8 mouse cellular contexts compared by ENCODE assay signal in the genomic region with DNA sequence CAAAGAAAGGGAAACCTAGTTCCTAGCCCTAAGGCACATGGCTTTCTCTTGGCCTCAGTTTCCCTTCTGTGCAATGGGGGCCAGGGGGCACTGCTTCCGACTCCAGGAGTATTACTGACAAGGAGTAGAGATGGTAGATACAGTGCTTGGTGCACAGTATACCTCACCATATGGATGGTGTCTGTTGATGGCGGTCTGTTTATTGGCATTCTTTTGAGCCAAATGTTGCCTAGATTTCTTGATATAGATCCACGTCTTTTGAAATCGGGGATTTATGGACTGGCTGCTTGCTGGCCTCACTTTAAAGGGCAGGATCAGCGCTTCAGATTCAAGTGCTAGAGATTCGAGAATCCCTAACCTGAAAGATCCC. TPM values are rescaled to one million over a fixed set of nuclear protein-coding genes. Genes with fewer than 3 reads are reported as not detected.
DNase-seq lines count a peak whose midpoint lies in the region; ATAC-seq and TF ChIP-seq lines count a peak whose summit lies in the region.

No protein-coding gene starts in this region.

- H3K4me3 ChIP-seq in neural tube, embryonic 11.5 days (ENCODE audit: low read depth, low read length) = no peak overlapping the region
- H3K4me3 ChIP-seq in liver, embryonic 14.5 days (ENCODE audit: insufficient read depth in 1 of 2, low read depth in 2 of 2, low read length in 2 of 2) = no peak overlapping the region

- peak; percentile 54 for DNase-seq in cerebellum, adult 9-10 months
- DNase-seq in cerebellum, adult 8-10 months = no peak
- DNase-seq in neural tube, embryonic 11.5 days (ENCODE audit: low spot score) = no peak
- DNase-seq in neural tube, embryonic 10.5 days (ENCODE audit: extremely low spot score, low spot score) = no peak
- no peak for DNase-seq in liver, embryonic 14.5 days (ENCODE audit: low read depth in 3 of 3, low spot score in 3 of 3)
- no peak for DNase-seq in B cell, adult 2 months
- DNase-seq in right cerebral cortex, postnatal 14 days = no peak
- no peak for DNase-seq in kidney, postnatal 4 days

- H3K9me3 ChIP-seq in neural tube, embryonic 11.5 days (ENCODE audit: control insufficient read depth, low read length) = no peaks in the 10 kb centered on the region
- no peaks in the 10 kb centered on the region for H3K9me3 ChIP-seq in liver, embryonic 14.5 days (ENCODE audit: control insufficient read depth, low read length)

- no peak for TF ChIP-seq EP300 in liver, embryonic 14.5 days (IDR thresholded peaks at IDR 0.05; ENCODE audit: low read depth)

- H3K27me3 ChIP-seq in neural tube, embryonic 11.5 days (ENCODE audit: control insufficient read depth, insufficient read depth, low read length) = peaks cover 14% of the 10 kb centered on the region
- H3K27me3 ChIP-seq in liver, embryonic 14.5 days (ENCODE audit: control insufficient read depth, insufficient read depth, low read length) = peaks cover 22% of the 10 kb centered on the region

- no peak overlapping the region for H3K9ac ChIP-seq in neural tube, embryonic 11.5 days (ENCODE audit: low read length)
- H3K9ac ChIP-seq in liver, embryonic 14.5 days (replicated peaks) = no peak overlapping the region

- peak; percentile 33; the same call in 1 of the 2 replicates for ATAC-seq in neural tube, embryonic 11.5 days (ENCODE audit: insufficient read depth, low FRiP score, low TSS enrichment)
- ATAC-seq in liver, embryonic 14.5 days (ENCODE audit: insufficient read depth) = no peak

- WGBS in neural tube, embryonic 11.5 days = 54% methylated on average over 6 of the region's 6 CpGs
- 60% methylated on average over 6 of the region's 6 CpGs for WGBS in liver, embryonic 14.5 days (ENCODE audit: insufficient replicate concordance)

- peak overlapping the region; percentile 30 for H3K4me2 ChIP-seq in neural tube, embryonic 11.5 days (ENCODE audit: low read depth)
- H3K4me2 ChIP-seq in liver, embryonic 14.5 days (ENCODE audit: low read depth) = peak overlapping the region; percentile 41; the same call in 1 of the 2 replicates

- peaks cover 63% of the 10 kb centered on the region for H3K4me1 ChIP-seq in neural tube, embryonic 11.5 days (ENCODE audit: control insufficient read depth, insufficient read depth, low read length)
- 0 out of 4 replicates have a peak, but pooled peaks cover 0 to 2% of the 10 kb centered on the region in 2 experiments for H3K4me1 ChIP-seq in liver, embryonic 14.5 days (replicated peaks; ENCODE audit: control insufficient read depth in 2 of 2, insufficient read depth in 2 of 2, low read length in 1 of 2)

- peak overlapping the region; percentile 82 for H3K27ac ChIP-seq in neural tube, embryonic 11.5 days (ENCODE audit: low read depth, low read length)
- no peak overlapping the region for H3K27ac ChIP-seq in liver, embryonic 14.5 days

- H3K36me3 ChIP-seq in neural tube, embryonic 11.5 days (ENCODE audit: control insufficient read depth, insufficient read depth, low read length) = no peaks in the 10 kb centered on the region
- no peaks in the 10 kb centered on the region for H3K36me3 ChIP-seq in liver, embryonic 14.5 days (replicated peaks; ENCODE audit: control insufficient read depth, insufficient read depth, low read depth)

- TF ChIP-seq CTCF in liver, embryonic 14.5 days (IDR thresholded peaks at IDR 0.05; ENCODE audit: low read depth) = no peak

RNA-seq across cellular contexts. Expression of gene Atoh8, which starts 18.0 kb away (rescaled TPM):
- 8.5 and 9.4 TPM in 2 replicates for polyA plus RNA-seq in neural tube, embryonic 11.5 days (2014; fragmentation: Nextera tagmentation; extraction: Ambion mirVana)
- polyA plus RNA-seq in liver, embryonic 14.5 days (2012; rRNA removed) = 0.40 and 0.48 TPM in 2 replicates
- 0.29 and 0.53 TPM in 2 replicates for polyA plus RNA-seq in liver, embryonic 14.5 days (2014; fragmentation: Nextera tagmentation; extraction: Ambion mirVana)
